Mouse (Mus musculus): ENCODE data around the gene Plac1. TPM values are rescaled to one million over a fixed set of nuclear protein-coding genes. Genes with fewer than 3 reads are reported as not detected.

Gene Plac1
- polyA plus RNA-seq, 1 experiment: not detected

- 64% methylated on average over 1 of the region's 1 CpGs for WGBS
Measured at GRCm38 (mm10) chrX:53123562-53123961, 116.3 kb downstream of the Plac1 start.

DNA sequence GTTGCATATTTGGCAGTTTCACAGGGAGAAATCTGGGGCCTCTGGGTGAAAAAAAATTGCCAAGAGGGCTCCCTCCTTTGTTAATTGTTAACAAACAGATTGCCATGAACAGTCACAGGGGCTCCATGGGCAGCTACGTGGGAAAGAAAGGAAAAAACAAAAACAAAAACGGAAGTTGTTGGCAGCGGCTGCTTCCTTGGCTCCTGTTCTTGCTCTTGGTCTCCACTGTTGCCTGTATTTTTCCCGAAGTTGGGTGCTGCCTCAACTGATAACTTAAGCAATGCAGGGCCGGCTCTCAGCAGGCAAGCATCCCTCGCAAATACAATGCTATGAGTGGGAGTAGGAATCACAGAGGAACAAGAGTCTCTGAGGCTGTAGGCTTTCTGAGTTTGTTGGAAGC, 121.3 kb downstream of the Plac1 start:
- no peak overlapping the region for H3K4me3 ChIP-seq (replicated peaks; ENCODE audit: control insufficient read depth, low read depth, low read length)
- H3K27ac ChIP-seq (ENCODE audit: control insufficient read depth, insufficient read depth, low read depth, low read length, poor library complexity): no peak overlapping the region
- TF ChIP-seq CTCF (IDR thresholded peaks at IDR 0.05; ENCODE audit: control insufficient read depth, insufficient read depth, low read length) (no peak), POLR2A (IDR thresholded peaks at IDR 0.05; ENCODE audit: borderline replicate concordance, control insufficient read depth, low read depth, low read length) (no peak)
- no peaks in the 10 kb centered on the region for H3K4me1 ChIP-seq (ENCODE audit: control insufficient read depth, insufficient read depth, low read length)
- WGBS: 34% methylated on average over 6 of the region's 6 CpGs

More at GRCm38 (mm10) chrX:53123562-53123961, 116.3 kb downstream of the Plac1 start:
- Histone ChIP-seq H3K4me1 (ENCODE audit: control insufficient read depth, insufficient read depth, low read length) (no peaks in the 10 kb centered on the region), H3K27ac (ENCODE audit: control insufficient read depth, insufficient read depth, low read depth, low read length, poor library complexity) (no peak overlapping the region), H3K4me3 (replicated peaks; ENCODE audit: control insufficient read depth, low read depth, low read length) (no peak overlapping the region)
- TF ChIP-seq POLR2A (IDR thresholded peaks at IDR 0.05; ENCODE audit: borderline replicate concordance, control insufficient read depth, low read depth, low read length) (no peak), CTCF (IDR thresholded peaks at IDR 0.05; ENCODE audit: control insufficient read depth, insufficient read depth, low read length) (no peak)

GRCm38 (mm10) chrX:53118019-53118418, 121.9 kb downstream of the Plac1 start:
- no peak for TF ChIP-seq POLR2A (IDR thresholded peaks at IDR 0.05; ENCODE audit: borderline replicate concordance, control insufficient read depth, low read depth, low read length)
- TF ChIP-seq CTCF (IDR thresholded peaks at IDR 0.05; ENCODE audit: control insufficient read depth, insufficient read depth, low read length): no peak
- Histone ChIP-seq H3K4me3 (replicated peaks; ENCODE audit: control insufficient read depth, low read depth, low read length) (no peak overlapping the region), H3K4me1 (ENCODE audit: control insufficient read depth, insufficient read depth, low read length) (no peaks in the 10 kb centered on the region), H3K27ac (ENCODE audit: control insufficient read depth, insufficient read depth, low read depth, low read length, poor library complexity) (no peak overlapping the region)

- H3K4me3 ChIP-seq (replicated peaks; ENCODE audit: control insufficient read depth, low read depth, low read length): no peak overlapping the region
- no peaks in the 10 kb centered on the region for H3K4me1 ChIP-seq (ENCODE audit: control insufficient read depth, insufficient read depth, low read length)
- 64% methylated on average over 7 of the region's 7 CpGs for WGBS
- no peak for TF ChIP-seq CTCF (IDR thresholded peaks at IDR 0.05; ENCODE audit: control insufficient read depth, insufficient read depth, low read length)
- TF ChIP-seq POLR2A (IDR thresholded peaks at IDR 0.05; ENCODE audit: borderline replicate concordance, control insufficient read depth, low read depth, low read length): no peak
- no peak overlapping the region for H3K27ac ChIP-seq (ENCODE audit: control insufficient read depth, insufficient read depth, low read depth, low read length, poor library complexity)
Measured at GRCm38 (mm10) chrX:53114994-53115393, 124.9 kb downstream of the Plac1 start.

DNA sequence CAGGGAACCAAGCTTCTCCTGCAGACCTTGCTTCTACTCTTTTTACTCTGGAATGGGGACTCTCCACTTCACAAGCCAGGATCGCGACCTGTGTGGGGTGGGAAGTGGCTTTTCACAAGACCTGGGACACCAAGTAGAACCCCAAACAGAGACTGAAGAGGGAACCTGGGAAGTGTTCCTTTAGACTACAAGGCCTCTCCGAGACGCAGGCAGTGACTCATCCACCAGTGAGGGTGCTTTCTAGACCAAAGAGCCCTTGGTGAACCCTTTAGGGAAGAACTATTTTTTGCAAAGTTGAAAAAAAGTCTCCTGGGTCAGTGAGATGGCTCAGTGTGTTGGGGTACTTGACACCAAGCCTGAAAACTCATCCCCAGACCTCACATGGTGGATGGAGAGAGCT, 129.8 kb downstream of the Plac1 start:
- no peak for TF ChIP-seq POLR2A (IDR thresholded peaks at IDR 0.05; ENCODE audit: borderline replicate concordance, control insufficient read depth, low read depth, low read length)
- no peak for TF ChIP-seq CTCF (IDR thresholded peaks at IDR 0.05; ENCODE audit: control insufficient read depth, insufficient read depth, low read length)
- no peaks in the 10 kb centered on the region for H3K4me1 ChIP-seq (ENCODE audit: control insufficient read depth, insufficient read depth, low read length)
- 79% methylated on average over 4 of the region's 4 CpGs for WGBS
- H3K27ac ChIP-seq (ENCODE audit: control insufficient read depth, insufficient read depth, low read depth, low read length, poor library complexity): no peak overlapping the region
- no peak overlapping the region for H3K4me3 ChIP-seq (replicated peaks; ENCODE audit: control insufficient read depth, low read depth, low read length)

GRCm38 (mm10) chrX:53107127-53107526, 132.8 kb downstream of the Plac1 start:
- WGBS: 83% methylated on average over 2 of the region's 2 CpGs
- TF ChIP-seq POLR2A (IDR thresholded peaks at IDR 0.05; ENCODE audit: borderline replicate concordance, control insufficient read depth, low read depth, low read length): no peak
- Histone ChIP-seq H3K4me3 (replicated peaks; ENCODE audit: control insufficient read depth, low read depth, low read length) (no peak overlapping the region), H3K27ac (ENCODE audit: control insufficient read depth, insufficient read depth, low read depth, low read length, poor library complexity) (no peak overlapping the region), H3K4me1 (ENCODE audit: control insufficient read depth, insufficient read depth, low read length) (no peaks in the 10 kb centered on the region)

DNA sequence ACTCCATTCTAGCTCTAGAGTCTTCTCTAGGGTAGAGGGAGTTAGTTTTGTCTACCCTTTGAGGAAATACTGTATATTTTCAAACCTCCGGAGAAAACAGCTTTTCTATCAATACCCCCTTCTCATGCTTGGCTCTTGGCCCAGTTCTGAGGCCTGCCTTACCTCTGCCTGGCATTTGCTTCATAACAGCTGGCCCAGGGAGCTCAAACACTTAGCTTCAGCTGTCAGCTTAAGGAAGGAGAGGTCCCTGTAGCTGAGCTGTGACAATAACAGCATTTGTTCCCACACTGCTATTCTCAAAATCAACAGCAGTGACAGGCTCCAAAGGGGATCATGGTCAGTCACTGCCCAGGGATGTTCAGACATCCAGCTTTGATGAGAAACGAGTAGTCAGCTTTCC, 138.7 kb downstream of the Plac1 start:
- Histone ChIP-seq H3K4me3 (replicated peaks; ENCODE audit: control insufficient read depth, low read depth, low read length) (no peak overlapping the region), H3K27ac (ENCODE audit: control insufficient read depth, insufficient read depth, low read depth, low read length, poor library complexity) (no peak overlapping the region), H3K4me1 (ENCODE audit: control insufficient read depth, insufficient read depth, low read length) (no peaks in the 10 kb centered on the region)
- WGBS: 61% methylated on average over 2 of the region's 2 CpGs
- TF ChIP-seq CTCF (IDR thresholded peaks at IDR 0.05; ENCODE audit: control insufficient read depth, insufficient read depth, low read length) (no peak), POLR2A (IDR thresholded peaks at IDR 0.05; ENCODE audit: borderline replicate concordance, control insufficient read depth, low read depth, low read length) (no peak)

DNA sequence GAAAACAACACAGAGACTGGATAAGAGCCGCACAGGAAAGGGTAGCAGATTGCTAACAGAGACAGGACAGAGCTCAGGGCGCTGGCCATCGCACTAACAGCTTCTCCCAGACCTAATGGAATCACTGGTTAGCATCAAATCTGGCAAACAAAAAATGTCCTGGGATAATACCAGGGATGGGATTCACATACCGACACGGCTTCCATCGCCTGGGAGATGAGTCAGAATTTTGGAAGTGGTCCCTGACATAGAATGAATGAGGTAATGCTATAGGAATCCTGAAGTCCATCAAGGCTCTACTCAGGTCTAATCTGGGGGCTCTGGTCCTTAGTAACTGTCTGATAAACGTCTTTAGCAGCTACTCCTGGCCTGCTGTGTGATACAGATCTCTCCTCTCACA, 140.0 kb downstream of the Plac1 start:
- Histone ChIP-seq H3K27ac (ENCODE audit: control insufficient read depth, insufficient read depth, low read depth, low read length, poor library complexity) (no peak overlapping the region), H3K4me3 (replicated peaks; ENCODE audit: control insufficient read depth, low read depth, low read length) (no peak overlapping the region), H3K4me1 (ENCODE audit: control insufficient read depth, insufficient read depth, low read length) (no peaks in the 10 kb centered on the region)
- TF ChIP-seq CTCF (IDR thresholded peaks at IDR 0.05; ENCODE audit: control insufficient read depth, insufficient read depth, low read length) (no peak), POLR2A (IDR thresholded peaks at IDR 0.05; ENCODE audit: borderline replicate concordance, control insufficient read depth, low read depth, low read length) (no peak)
- WGBS: 72% methylated on average over 7 of the region's 7 CpGs

DNA sequence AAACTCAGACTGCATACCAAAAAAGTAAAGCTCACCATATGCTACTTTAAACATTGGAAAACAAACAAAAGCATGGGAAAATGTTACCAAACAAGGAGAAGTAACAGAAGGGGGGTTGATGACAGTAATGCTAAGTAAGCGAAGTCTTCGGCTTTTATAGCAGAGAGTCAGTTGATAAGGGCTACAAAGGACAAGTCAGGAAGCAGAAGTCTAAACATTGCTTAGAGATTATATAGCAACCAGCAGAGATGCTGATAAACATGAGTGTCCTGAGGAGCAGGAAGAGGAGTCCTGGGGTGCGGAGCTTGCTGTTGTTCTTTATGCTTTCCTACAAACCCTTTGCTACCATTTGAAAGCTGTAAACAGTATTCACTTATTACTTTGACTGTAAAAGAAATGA, 140.6 kb downstream of the Plac1 start:
- Histone ChIP-seq H3K4me3 (replicated peaks; ENCODE audit: control insufficient read depth, low read depth, low read length) (no peak overlapping the region), H3K27ac (ENCODE audit: control insufficient read depth, insufficient read depth, low read depth, low read length, poor library complexity) (no peak overlapping the region), H3K4me1 (ENCODE audit: control insufficient read depth, insufficient read depth, low read length) (no peaks in the 10 kb centered on the region)
- TF ChIP-seq CTCF (IDR thresholded peaks at IDR 0.05; ENCODE audit: control insufficient read depth, insufficient read depth, low read length) (no peak), POLR2A (IDR thresholded peaks at IDR 0.05; ENCODE audit: borderline replicate concordance, control insufficient read depth, low read depth, low read length) (no peak)
- WGBS: 66% methylated on average over 3 of the region's 3 CpGs
